Comparison of ENCODE assay signal across 16 mouse cellular contexts in the genomic region with DNA sequence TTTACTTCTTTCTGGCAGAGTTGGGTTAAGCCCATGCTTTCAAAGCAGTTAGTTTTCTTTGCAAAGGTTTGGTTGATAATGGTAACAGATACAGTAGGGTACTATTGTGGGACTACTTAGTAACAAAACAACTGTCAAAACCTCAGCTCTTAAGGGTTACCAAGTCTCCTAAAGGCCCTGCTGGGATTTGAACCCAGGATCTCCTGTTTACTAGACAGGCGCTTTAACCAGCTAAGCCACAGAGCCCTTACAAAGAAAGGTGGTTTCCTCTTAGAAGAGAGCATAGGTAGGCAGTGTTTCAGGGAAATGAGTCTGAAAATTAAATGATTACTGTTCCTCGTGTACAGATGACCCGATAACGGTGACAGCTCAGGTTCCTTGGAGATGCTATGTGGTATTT. TPM values are rescaled to one million over a fixed set of nuclear protein-coding genes. Genes with fewer than 3 reads are reported as not detected.
DNase-seq lines count a peak whose midpoint lies in the region; ATAC-seq lines count a peak whose summit lies in the region.
"Had no signal": no experiment of that assay in that cellular context is flagged by ENCODE, and none has a peak within 500 bp of the region (broad histone marks: within the 10 kb centered on the region; RNA-seq: fewer than 3 reads in every experiment).

No protein-coding gene starts in this region.

- peaks cover 5% of the 10 kb centered on the region for H3K27me3 ChIP-seq in hindbrain, embryonic 14.5 days (ENCODE audit: control insufficient read depth, insufficient read depth, low read length)
- peaks cover 17% of the 10 kb centered on the region for H3K27me3 ChIP-seq in hindbrain, embryonic 10.5 days (ENCODE audit: insufficient read depth, poor library complexity, severe bottlenecking)
- 0 out of 2 replicates have a peak, but pooled peaks cover under 1% of the 10 kb centered on the region for H3K27me3 ChIP-seq in limb, embryonic 11.5 days (ENCODE audit: control insufficient read depth, insufficient read depth, low read length)
- H3K27me3 ChIP-seq: intestine, embryonic 15.5 days had no signal

- no peaks in the 10 kb centered on the region for H3K36me3 ChIP-seq in hindbrain, embryonic 14.5 days (replicated peaks; ENCODE audit: control insufficient read depth, insufficient read depth)
- H3K36me3 ChIP-seq in hindbrain, embryonic 10.5 days = no peaks in the 10 kb centered on the region
- H3K36me3 ChIP-seq in limb, embryonic 11.5 days (ENCODE audit: control insufficient read depth, insufficient read depth, low read length) = no peaks in the 10 kb centered on the region
- H3K36me3 ChIP-seq: intestine, embryonic 15.5 days; midbrain, embryonic 12.5 days; neural tube, embryonic 12.5 days had no signal

- H3K9me3 ChIP-seq in hindbrain, embryonic 14.5 days (ENCODE audit: control insufficient read depth, low read length) = no peaks in the 10 kb centered on the region
- no peaks in the 10 kb centered on the region for H3K9me3 ChIP-seq in hindbrain, embryonic 10.5 days
- H3K9me3 ChIP-seq in limb, embryonic 11.5 days (ENCODE audit: control insufficient read depth, low read length) = no peaks in the 10 kb centered on the region
- H3K9me3 ChIP-seq: intestine, embryonic 15.5 days; midbrain, embryonic 12.5 days; neural tube, embryonic 12.5 days had no signal

- no peak overlapping the region for H3K9ac ChIP-seq in hindbrain, embryonic 14.5 days
- no peak overlapping the region for H3K9ac ChIP-seq in limb, embryonic 11.5 days (ENCODE audit: low read length)
- H3K9ac ChIP-seq: intestine, embryonic 15.5 days; midbrain, embryonic 12.5 days; neural tube, embryonic 12.5 days had no signal

- H3K4me3 ChIP-seq in hindbrain, embryonic 14.5 days (replicated peaks; ENCODE audit: low read length) = no peak overlapping the region
- no peak overlapping the region for H3K4me3 ChIP-seq in hindbrain, embryonic 10.5 days
- no peak overlapping the region for H3K4me3 ChIP-seq in limb, embryonic 11.5 days (ENCODE audit: low read depth, low read length)
- H3K4me3 ChIP-seq: intestine, embryonic 15.5 days; midbrain, embryonic 12.5 days; neural tube, embryonic 12.5 days had no signal

- peak; percentile 49 for DNase-seq in hindbrain, embryonic 14.5 days (ENCODE audit: low spot score)
- no peak for DNase-seq in hindbrain, embryonic 10.5 days (ENCODE audit: low spot score)
- peak; percentile 62 for DNase-seq in A20 (ENCODE audit: low read depth, low spot score)
- peak; percentile 81 for DNase-seq in ZHBTc4 (ENCODE audit: low read depth, low spot score)
- DNase-seq in limb, embryonic 11.5 days (ENCODE audit: low spot score) = peak; percentile 54
- no peak for DNase-seq in gastrocnemius, adult 18-20 months (ENCODE audit: low spot score)
- no peak for DNase-seq in gastrocnemius, postnatal 10 days
- no peak for DNase-seq in frontal cortex, postnatal 10 days (ENCODE audit: low spot score in 2 of 2)
- DNase-seq: gastrocnemius, postnatal 25 days; heart, postnatal 14 days; lung, adult 2 months had no signal

- no peaks in the 10 kb centered on the region for H3K4me1 ChIP-seq in hindbrain, embryonic 14.5 days (replicated peaks; ENCODE audit: control insufficient read depth, insufficient read depth, low read length)
- H3K4me1 ChIP-seq in hindbrain, embryonic 10.5 days (replicated peaks) = peaks cover 5% of the 10 kb centered on the region; the same call in 1 of the 2 replicates
- no peaks in the 10 kb centered on the region; the same call in 1 of the 2 replicates for H3K4me1 ChIP-seq in limb, embryonic 11.5 days (ENCODE audit: control insufficient read depth, insufficient read depth, low read length)
- H3K4me1 ChIP-seq: intestine, embryonic 15.5 days; midbrain, embryonic 12.5 days; neural tube, embryonic 12.5 days had no signal

- ATAC-seq in hindbrain, embryonic 14.5 days (ENCODE audit: low FRiP score) = no peak
- ATAC-seq in limb, embryonic 11.5 days (ENCODE audit: insufficient number of reproducible peaks, low FRiP score, low TSS enrichment, low read depth) = no peak
- ATAC-seq: CD4-positive, CD25-positive, alpha-beta regulatory T cell, adult 4 months; intestine, embryonic 15.5 days had no signal

- H3K27ac ChIP-seq in hindbrain, embryonic 14.5 days = no peak overlapping the region
- H3K27ac ChIP-seq in hindbrain, embryonic 10.5 days = no peak overlapping the region
- no peak overlapping the region for H3K27ac ChIP-seq in limb, embryonic 11.5 days (replicated peaks; ENCODE audit: low read depth, low read length)
- H3K27ac ChIP-seq: intestine, embryonic 15.5 days; midbrain, embryonic 12.5 days; neural tube, embryonic 12.5 days had no signal

- no peak overlapping the region for H3K4me2 ChIP-seq in hindbrain, embryonic 14.5 days (replicated peaks)
- no peak overlapping the region for H3K4me2 ChIP-seq in limb, embryonic 11.5 days (ENCODE audit: low read depth, severe bottlenecking)
- H3K4me2 ChIP-seq: intestine, embryonic 15.5 days; midbrain, embryonic 12.5 days; neural tube, embryonic 12.5 days had no signal

- WGBS in hindbrain, embryonic 14.5 days = 13% methylated on average over 4 of the region's 4 CpGs
- 13% methylated on average over 4 of the region's 4 CpGs for WGBS in hindbrain, embryonic 10.5 days
- WGBS in limb, embryonic 11.5 days = 8% methylated on average over 4 of the region's 4 CpGs

RNA-seq across cellular contexts. Expression of gene Gpx5, which starts 43.5 kb away (rescaled TPM):
- polyA plus RNA-seq in hindbrain, embryonic 14.5 days (2014; fragmentation: Nextera tagmentation; extraction: Ambion mirVana) = not detected in 2 replicates
- not detected in 2 replicates for polyA plus RNA-seq in hindbrain, embryonic 10.5 days (2016; fragmentation: Nextera tagmentation; extraction: Ambion mirVana)
- polyA plus RNA-seq in limb, embryonic 11.5 days (2014; fragmentation: Nextera tagmentation; extraction: Ambion mirVana) = not detected in 2 replicates
- not detected for total RNA-seq in gastrocnemius, adult 18-20 months (2021)
- total RNA-seq in gastrocnemius, postnatal 10 days (2021) = not detected
- total RNA-seq: gastrocnemius, postnatal 25 days; heart, postnatal 14 days had no signal
- polyA plus RNA-seq: CD4-positive, CD25-positive, alpha-beta regulatory T cell, adult 4 months; intestine, embryonic 15.5 days; lung, adult 2 months; midbrain, embryonic 12.5 days; neural tube, embryonic 12.5 days; thymus, postnatal 0 days had no signal

Comparison
In these comparisons a context has a peak if more than half of its experiments do, and no peak if none do; other contexts are left out.
1. DNase-seq: peak in hindbrain, embryonic 14.5 days (single experiment), A20 (single experiment), ZHBTc4 (single experiment) and limb, embryonic 11.5 days (single experiment); none in hindbrain, embryonic 10.5 days (single experiment), gastrocnemius, adult 18-20 months (single experiment), gastrocnemius, postnatal 10 days (single experiment) and frontal cortex, postnatal 10 days (0 of 2).